Mouse (Mus musculus) small intestine, adult 2 months (tissue): Measurements from ENCODE around the gene Endod1. TPM values are rescaled to one million over a fixed set of nuclear protein-coding genes. Genes with fewer than 3 reads are reported as not detected.

ENCODE experiments used
- H3K27ac ChIP-seq: fragments of 200-500 bp; 2 replicates; pipeline ENCODE4 v1.5.1; 2012; ENCODE audit warnings: low read depth, low read length, control low read depth, inconsistent platforms; ENCODE audit not compliant: insufficient read depth
- H3K27me3 ChIP-seq: fragments of 200-500 bp; 2 replicates; pipeline ENCODE4 v1.6.1; 2012; ENCODE audit warnings: mild to moderate bottlenecking, moderate library complexity, low read length, inconsistent platforms; ENCODE audit not compliant: control insufficient read depth, insufficient read depth
- H3K36me3 ChIP-seq: fragments of 200-500 bp; 2 replicates; pipeline ENCODE4 v1.6.1; 2012; ENCODE audit warnings: mild to moderate bottlenecking, low read length, control low read depth, inconsistent platforms; ENCODE audit not compliant: control insufficient read depth, insufficient read depth
- H3K4me1 ChIP-seq: fragments of 200-500 bp; 2 replicates; pipeline ENCODE4 v1.6.1; 2012; ENCODE audit warnings: low read length, inconsistent platforms, mixed read lengths; ENCODE audit not compliant: control insufficient read depth, insufficient read depth, insufficient read length
- H3K4me3 ChIP-seq: fragments of 200-500 bp; 2 replicates; pipeline ENCODE4 v1.5.1; 2012; ENCODE audit warnings: low read depth, mild to moderate bottlenecking, control low read depth, inconsistent platforms, low read length, moderate library complexity
- CTCF ChIP-seq: fragments of 200-500 bp; IDR thresholded peaks from 2 replicates; pipeline ENCODE4 v1.5.1; 2012; ENCODE audit warnings: low read depth, mild to moderate bottlenecking, control low read depth, inconsistent platforms, low read length, moderate library complexity, mixed read lengths; ENCODE audit not compliant: insufficient replicate concordance, insufficient read length; ENCODE audit errors: extremely low read depth
- POLR2A ChIP-seq: fragments of 200-500 bp; IDR thresholded peaks from 2 replicates; pipeline ENCODE4 v1.6.1; 2012; ENCODE audit warnings: low read depth, mild to moderate bottlenecking, control low read depth, inconsistent platforms, low read length, moderate library complexity
- WGBS: fragments of 180-500 bp; shearing (Covaris S2); methylation state at CpG from one replicate; pipeline ENCODE4 v1.1.7; 2018; 5-methylcytosine and 5-hydroxymethylcytosine counted together
- polyA plus RNA-seq: library from polyadenylated mRNA; depleted of rRNA; stranded (reverse); fragments of >200 nt; gene quantifications from 2 replicates; pipeline ENCODE4 v1.2.3, GENCODE M21; 2012; rRNA removed

Endod1 gene
- polyA plus RNA-seq, 1 experiment, result 114 TPM

GRCm38 (mm10) chr9:14316618-14317017, 64.7 kb downstream of the Endod1 start:
- H3K4me3 ChIP-seq, result no peak overlapping the region
- peaks cover 11% of the 10 kb centered on the region for H3K36me3 ChIP-seq
- no peak for TF ChIP-seq CTCF
- TF ChIP-seq POLR2A, result no peak
- H3K4me1 ChIP-seq, result no peaks in the 10 kb centered on the region
- no peak overlapping the region for H3K27ac ChIP-seq
- H3K27me3 ChIP-seq, result no peaks in the 10 kb centered on the region
- WGBS, result 94% methylated on average over 1 of the region's 1 CpGs

DNA sequence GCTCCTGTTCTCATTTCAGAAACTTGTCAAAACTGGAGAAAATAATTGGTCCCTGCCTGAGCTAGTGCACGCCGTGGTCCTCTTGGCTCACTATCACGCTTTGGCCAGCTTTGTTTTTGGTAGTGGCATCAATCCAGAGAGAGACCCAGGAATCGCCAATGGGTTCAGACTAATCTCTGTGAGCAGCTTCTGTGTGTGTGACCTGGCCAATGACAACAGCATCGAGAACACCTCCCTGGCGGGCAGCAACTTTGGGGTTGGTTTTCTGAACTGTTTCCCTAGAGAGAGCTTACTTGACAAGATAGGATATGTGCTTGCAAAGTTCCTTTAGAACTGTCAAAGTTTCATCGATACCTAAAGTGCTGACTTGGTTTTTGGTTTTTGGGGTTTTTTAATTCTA, 66.8 kb downstream of the Endod1 start:
- H3K27ac ChIP-seq, result no peak overlapping the region
- H3K36me3 ChIP-seq, result peaks cover 6% of the 10 kb centered on the region; the same call in 1 of the 2 replicates
- WGBS, result 91% methylated on average over 7 of the region's 7 CpGs
- TF ChIP-seq POLR2A (no peak), CTCF (no peak)
- H3K4me1 ChIP-seq, result no peaks in the 10 kb centered on the region
- no peaks in the 10 kb centered on the region for H3K27me3 ChIP-seq
- H3K4me3 ChIP-seq, result no peak overlapping the region

DNA sequence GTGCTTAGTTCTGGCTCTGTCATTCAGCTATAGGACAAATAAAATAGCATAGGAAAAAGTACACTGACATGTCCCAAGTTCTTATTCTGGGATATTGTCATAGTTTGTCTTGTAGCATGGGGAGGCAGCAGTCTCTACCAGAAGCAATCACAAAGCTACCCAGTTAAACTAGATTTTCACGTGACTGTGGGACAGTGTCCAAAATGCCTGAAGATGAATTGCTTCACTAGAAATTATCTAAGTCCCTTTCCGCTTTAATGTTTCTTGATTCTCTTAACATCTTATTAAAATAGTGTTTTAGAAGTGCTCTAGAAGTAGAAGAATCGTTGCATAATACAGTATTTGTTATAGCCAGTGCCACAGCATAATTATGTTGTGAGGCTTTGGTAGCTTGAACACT, 67.3 kb downstream of the Endod1 start:
- Histone ChIP-seq H3K4me1 (no peaks in the 10 kb centered on the region), H3K27ac (no peak overlapping the region), H3K27me3 (no peaks in the 10 kb centered on the region), H3K36me3 (peaks cover 6% of the 10 kb centered on the region; the same call in 1 of the 2 replicates), H3K4me3 (no peak overlapping the region)
- WGBS, result 74% methylated on average over 3 of the region's 3 CpGs
- no peak for TF ChIP-seq CTCF
- TF ChIP-seq POLR2A, result no peak

DNA sequence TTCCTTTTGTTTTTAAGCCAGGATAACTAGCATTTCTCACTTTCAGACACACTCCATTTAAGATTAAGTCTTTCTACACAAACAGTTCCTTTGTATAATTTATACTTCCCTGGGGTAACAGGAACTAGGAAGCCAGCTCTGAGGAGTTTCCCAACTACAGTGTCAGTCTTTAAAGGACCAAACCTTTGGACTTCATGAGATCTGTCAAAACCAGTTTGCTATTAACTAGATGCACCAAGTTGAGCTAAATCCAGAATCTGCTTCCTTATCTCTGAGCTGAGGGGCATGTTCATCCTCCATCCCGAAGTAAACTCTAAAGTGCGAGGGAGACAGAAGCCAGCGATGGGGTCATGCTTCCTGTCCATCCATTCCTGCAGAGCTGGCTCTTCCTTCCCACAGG, 74.0 kb downstream of the Endod1 start:
- no peak for TF ChIP-seq POLR2A
- no peak for TF ChIP-seq CTCF
- Histone ChIP-seq H3K4me3 (no peak overlapping the region), H3K36me3 (peaks cover 5% of the 10 kb centered on the region), H3K27ac (no peak overlapping the region), H3K4me1 (no peaks in the 10 kb centered on the region), H3K27me3 (no peaks in the 10 kb centered on the region)
- WGBS, result 57% methylated on average over 3 of the region's 3 CpGs

GRCm38 (mm10) chr9:14304262-14304968, 76.9 kb downstream of the Endod1 start:
- Histone ChIP-seq H3K27me3 (no peaks in the 10 kb centered on the region), H3K4me3 (no peak overlapping the region), H3K36me3 (peaks cover 5% of the 10 kb centered on the region), H3K4me1 (no peaks in the 10 kb centered on the region), H3K27ac (no peak overlapping the region)
- TF ChIP-seq POLR2A (no peak), CTCF (no peak)
- 85% methylated on average over 9 of the region's 9 CpGs for WGBS

Other genes starting within 250 kb of the Endod1 start
- gene Sesn3, start 106.4 kb downstream of the Endod1 start, polyA plus RNA-seq, result 5.9 and 11.4 TPM in 2 replicates
- not detected in 2 replicates for gene Kdm4d, start 119.0 kb upstream of the Endod1 start, polyA plus RNA-seq
- gene Cwc15, start 119.1 kb upstream of the Endod1 start, polyA plus RNA-seq, result 2.0 and 4.3 TPM in 2 replicates